Mouse (Mus musculus): ENCODE data around the gene Inafm1.
"Not testable (repeated sequence)": the region's sequence is repeated elsewhere in the genome, so short reads cannot be mapped to it uniquely, and the experiment has no call there.

Inafm1 gene

GRCm38 (mm10) chr7:16296766-16297390 is 23.5 kb upstream of the Inafm1 start:
- peak; percentile 88 to 90 for DNase-seq

- DNase-seq = no peak
These were observed 22.7 kb upstream of the Inafm1 start for GRCm38 (mm10) chr7:16296146-16296545.

GRCm38 (mm10) chr7:16295321-16295900 is 22.0 kb upstream of the Inafm1 start:
- DNase-seq = peak; percentile 81 to 90

- DNase-seq = peak; percentile 94 to 95
These were observed 21.4 kb upstream of the Inafm1 start for GRCm38 (mm10) chr7:16294837-16295236.

GRCm38 (mm10) chr7:16294346-16294745 is 20.9 kb upstream of the Inafm1 start:
- DNase-seq = peak; percentile 53 to 62

- DNase-seq = no peak
These were observed 14.4 kb upstream of the Inafm1 start for GRCm38 (mm10) chr7:16287791-16288190.

GRCm38 (mm10) chr7:16287016-16287415 is 13.6 kb upstream of the Inafm1 start:
- DNase-seq = no peak

- peak; percentile 99 for DNase-seq
These were observed 12.9 kb upstream of the Inafm1 start, which contains the start of gene Ccdc9 for GRCm38 (mm10) chr7:16286026-16286961. Gene Ccdc9, minus strand, starts transcription at chr7:16286795.

- DNase-seq = peak; percentile 48 to 72
These were observed 12.1 kb upstream of the Inafm1 start for GRCm38 (mm10) chr7:16285450-16286025.

GRCm38 (mm10) chr7:16284904-16285303 is 11.5 kb upstream of the Inafm1 start:
- no peak for DNase-seq

GRCm38 (mm10) chr7:16284001-16284400 is 10.6 kb upstream of the Inafm1 start:
- DNase-seq = no peak

- no peak for DNase-seq
These were observed 8.9 kb upstream of the Inafm1 start for GRCm38 (mm10) chr7:16282334-16282733.

- no peak for DNase-seq
These were observed 7.3 kb upstream of the Inafm1 start for GRCm38 (mm10) chr7:16280721-16281120.

- DNase-seq = no peak
These were observed 1.8 kb upstream of the Inafm1 start for GRCm38 (mm10) chr7:16274922-16275890.

- DNase-seq = peak; percentile 87 to 89
These were observed 336 bp upstream of the Inafm1 start for GRCm38 (mm10) chr7:16273766-16274140.

- peak in 1 of 2 experiments; percentile 71 for DNase-seq
These were observed 736 bp downstream of the Inafm1 start for GRCm38 (mm10) chr7:16272681-16273080.

GRCm38 (mm10) chr7:16271139-16271538 is 2.3 kb downstream of the Inafm1 start:
- DNase-seq = no peak

- DNase-seq = not testable (repeated sequence)
These were observed 6.8 kb downstream of the Inafm1 start for GRCm38 (mm10) chr7:16266593-16266992.

GRCm38 (mm10) chr7:16265856-16266255 is 7.6 kb downstream of the Inafm1 start:
- no peak for DNase-seq

GRCm38 (mm10) chr7:16263843-16264242 is 9.6 kb downstream of the Inafm1 start:
- DNase-seq = no peak

- peak; percentile 72 to 75 for DNase-seq
These were observed 10.2 kb downstream of the Inafm1 start for GRCm38 (mm10) chr7:16263015-16263787.
